Mouse (Mus musculus) G1E (cell line): ENCODE measurements around the gene Tnnc1.

Source experiments
- CTCF ChIP-seq: IDR thresholded peaks from 2 replicates; pipeline ENCODE4 v1.5.1; 2012; ENCODE audit warnings: low read depth, low read length, inconsistent platforms, mixed read lengths
- GATA1 ChIP-seq: IDR thresholded peaks from 2 replicates; pipeline ENCODE4 v1.6.1; 2012; ENCODE audit warnings: borderline replicate concordance, low read length, inconsistent platforms, mixed read lengths
- GATA2 ChIP-seq: IDR thresholded peaks from 2 replicates; pipeline ENCODE4 v1.6.1; 2012; ENCODE audit warnings: low read depth, low read length, inconsistent platforms, borderline replicate concordance
- POLR2AphosphoS5 ChIP-seq: IDR thresholded peaks from 2 replicates; pipeline ENCODE4 v1.6.1; 2012; ENCODE audit warnings: low read depth, low read length, inconsistent platforms; ENCODE audit not compliant: insufficient replicate concordance
- TAL1 ChIP-seq: conservative IDR thresholded peaks from 2 replicates; pipeline ENCODE4 v1.6.1; 2012; ENCODE audit warnings: low read depth, low read length, inconsistent platforms, mixed read lengths

DNA sequence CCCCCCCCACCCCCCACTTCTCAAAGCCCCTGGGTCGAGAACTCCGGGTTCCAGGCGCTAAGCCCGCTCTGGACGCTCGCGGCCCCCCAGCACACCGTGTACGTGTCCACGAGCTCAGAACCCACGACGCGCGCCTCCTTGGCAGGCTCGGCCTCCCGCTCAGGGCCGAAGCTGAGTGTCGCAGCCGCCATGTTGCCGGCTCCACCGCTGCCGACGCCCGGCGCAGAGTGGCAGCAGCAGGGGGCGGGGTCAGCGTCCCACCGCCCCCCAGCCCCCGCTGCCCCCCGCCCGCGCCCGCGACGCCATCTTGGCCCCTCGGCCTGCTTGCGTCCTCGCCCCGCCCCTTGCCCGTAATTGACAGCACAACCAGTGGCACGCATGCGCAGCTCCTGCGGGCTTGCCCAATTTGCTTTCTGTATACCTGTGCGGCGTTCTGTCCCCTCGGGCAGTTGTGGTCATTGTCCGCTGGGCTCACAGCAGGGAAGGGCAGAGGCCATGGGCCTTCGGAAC lies 1.6 kb upstream of the Tnnc1 start:
- TF ChIP-seq CTCF (no peak), GATA1 (no peak), POLR2AphosphoS5 (no peak), GATA2 (no peak), TAL1 (no peak)
